Mouse (Mus musculus) lung, adult 18-20 months (tissue): ENCODE data around the gene Adcy7.

Experiments used
- DNase-seq, 2 experiments: peaks; one replicate each; pipeline ENCODE4 v3.0.0; 2022; ENCODE audit warnings: mixed read lengths in 2 of 2

The Adcy7 gene

DNA sequence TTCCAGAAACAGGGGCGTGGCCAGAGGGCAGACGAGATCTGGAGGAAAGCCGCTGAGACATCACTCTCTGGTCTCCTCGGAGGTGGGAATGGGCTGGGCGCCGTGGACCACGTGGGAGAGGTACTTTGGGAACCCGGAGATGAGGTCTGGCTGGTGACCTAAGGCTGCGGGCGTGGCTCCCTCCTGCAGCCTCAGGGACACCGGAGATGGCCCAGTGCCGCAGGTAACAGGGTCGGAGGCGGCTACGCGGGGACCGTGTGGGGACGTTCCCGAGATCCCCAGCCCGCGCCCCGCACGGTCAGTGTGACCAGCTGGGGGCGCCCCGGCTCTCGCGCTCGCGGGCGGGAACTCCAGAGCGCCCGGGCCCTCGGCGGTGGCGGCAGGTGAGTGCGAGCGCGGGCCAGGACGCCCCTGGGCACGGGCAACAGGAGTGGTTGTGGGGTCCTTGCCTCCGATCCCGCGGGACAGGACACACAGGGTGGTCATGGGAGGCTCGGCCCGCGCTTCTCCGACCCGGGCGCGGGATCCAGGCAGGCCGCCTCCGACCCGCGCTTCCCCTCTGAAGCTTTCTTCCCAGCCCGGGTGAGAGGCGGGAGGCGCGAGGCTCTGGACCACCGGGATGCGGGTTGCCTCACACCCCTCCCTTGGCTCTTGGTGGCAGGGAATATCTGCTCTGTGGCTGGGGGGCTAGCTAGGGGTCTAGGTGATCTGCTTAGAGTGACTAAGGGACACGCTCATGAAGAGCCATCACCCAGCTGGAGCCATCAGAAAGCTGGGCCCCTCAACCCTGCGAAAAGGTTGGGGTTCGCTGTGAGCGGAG lies at the start of gene Adcy7:
TSS of gene Adcy7 (plus strand) at position 173 of the 820 bp plus-strand sequence.
- DNase-seq: peak; percentile 60 to 62

DNA sequence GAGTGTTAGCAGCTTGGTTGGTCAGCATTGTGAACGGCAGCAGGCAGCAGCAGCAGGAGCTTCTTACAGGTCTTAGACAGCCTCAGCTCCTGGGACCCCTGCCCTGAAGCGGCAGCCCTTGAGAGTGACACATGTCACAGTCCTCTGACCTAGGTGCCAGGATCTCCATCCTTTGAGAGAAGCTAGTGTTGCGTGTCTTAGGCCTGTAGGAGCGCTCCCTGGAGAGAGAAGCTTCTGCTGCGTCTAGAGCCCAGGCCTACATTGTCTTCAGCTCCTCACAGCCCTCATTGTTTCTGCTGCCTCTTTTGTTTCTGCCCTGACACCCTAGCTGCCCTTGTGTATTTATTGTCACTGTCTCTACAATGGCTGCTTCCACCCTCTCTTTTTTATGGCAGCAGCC lies 46.8 kb upstream of the Adcy7 start:
- no peak for DNase-seq

DNA sequence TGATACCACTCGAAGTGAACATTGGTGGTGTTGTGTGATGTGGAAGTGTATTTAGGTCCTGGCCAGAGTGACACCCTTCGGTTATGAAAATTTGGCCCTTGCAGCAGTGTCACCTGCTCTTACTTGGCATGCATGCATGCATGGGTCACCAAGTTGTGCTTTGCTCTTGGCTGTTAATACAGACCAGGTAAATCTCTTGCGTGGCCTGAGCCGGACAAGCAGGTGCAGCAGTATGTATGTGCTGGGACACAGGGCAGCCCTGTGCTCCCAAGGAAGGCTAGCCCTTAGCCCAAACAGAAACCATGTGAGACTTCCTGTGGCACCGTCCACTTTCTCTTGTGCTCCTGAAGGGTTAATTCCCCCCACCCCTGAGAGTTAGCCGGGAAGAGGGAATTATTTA lies 44.4 kb upstream of the Adcy7 start:
- DNase-seq: no peak

DNA sequence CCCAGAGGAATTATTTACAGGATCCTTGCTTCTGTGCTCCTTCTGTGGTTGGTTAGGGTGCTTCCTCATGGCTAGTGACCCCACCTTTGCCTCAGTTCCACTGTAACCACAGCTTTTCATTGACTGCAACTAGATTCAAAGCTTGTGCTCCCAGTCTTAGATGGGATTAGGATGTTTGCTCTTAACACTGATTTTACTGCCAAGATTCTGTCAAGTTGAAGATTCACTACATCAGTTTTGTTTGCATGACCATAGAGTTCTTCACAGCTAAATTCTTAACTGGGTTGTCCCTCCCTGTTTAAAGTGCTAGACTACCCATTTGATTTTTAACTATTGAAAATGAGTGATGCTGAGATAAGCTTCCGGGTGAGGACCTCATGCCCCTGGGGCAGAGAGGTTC lies 43.9 kb upstream of the Adcy7 start:
- no peak for DNase-seq

DNA sequence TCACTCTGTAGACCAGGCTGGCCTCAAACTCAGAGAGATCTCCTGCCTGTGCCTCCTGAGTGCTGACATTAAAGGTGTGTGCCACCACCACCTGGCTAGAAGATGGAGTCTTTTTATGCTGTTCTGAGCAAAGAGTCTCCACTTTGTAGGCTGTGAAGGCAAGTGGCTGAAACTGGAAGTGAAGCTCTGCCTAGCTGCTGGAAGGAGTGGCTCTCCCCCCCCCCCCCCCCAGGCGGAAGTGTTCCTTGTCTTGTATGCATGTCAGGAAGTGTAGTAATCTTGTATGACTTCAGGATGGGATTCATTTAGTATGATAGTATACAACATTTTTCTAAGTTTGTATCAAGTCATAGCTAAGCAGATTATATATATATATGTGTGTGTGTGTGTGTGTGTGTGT lies 43.4 kb upstream of the Adcy7 start:
- no peak for DNase-seq

DNA sequence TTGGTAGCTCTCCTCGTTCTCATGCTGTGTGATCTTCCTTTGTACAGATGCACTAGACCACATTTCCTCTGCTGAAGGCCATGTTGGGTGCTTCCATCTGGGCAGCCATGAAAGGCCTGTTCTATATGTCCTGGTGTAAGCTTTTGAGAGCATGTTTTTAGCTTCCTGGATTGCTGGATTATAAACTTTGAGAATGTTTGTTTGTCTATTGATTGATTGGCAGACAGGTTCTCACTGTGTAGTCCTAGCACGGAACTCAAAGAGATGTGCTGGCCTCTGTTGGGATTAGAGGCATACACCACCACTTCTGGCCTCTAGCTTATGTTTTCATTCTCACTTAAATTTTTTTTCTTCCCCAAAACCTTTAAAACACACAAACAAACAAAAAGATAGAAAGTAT lies 35.5 kb upstream of the Adcy7 start:
- DNase-seq: no peak

DNA sequence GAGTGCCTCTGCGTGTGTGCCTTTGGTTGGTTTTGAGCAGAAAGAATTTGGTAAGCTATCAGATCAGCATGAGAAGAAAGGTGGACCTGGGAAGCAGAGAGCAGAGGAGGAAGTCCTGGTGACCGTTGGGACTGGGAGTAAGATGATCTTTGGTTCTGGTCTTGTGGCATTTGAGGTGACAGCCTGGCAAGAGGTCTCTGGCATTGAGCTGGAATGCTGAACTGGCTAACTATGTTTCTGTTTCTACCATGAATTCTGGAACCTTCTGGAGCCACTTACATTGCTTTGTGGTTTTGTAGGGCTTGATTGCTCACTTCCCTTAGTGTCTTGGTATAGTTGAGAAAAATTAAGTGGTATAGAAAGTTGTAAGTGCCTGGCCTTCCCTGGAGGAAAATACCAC lies 34.6 kb upstream of the Adcy7 start:
- no peak for DNase-seq

DNA sequence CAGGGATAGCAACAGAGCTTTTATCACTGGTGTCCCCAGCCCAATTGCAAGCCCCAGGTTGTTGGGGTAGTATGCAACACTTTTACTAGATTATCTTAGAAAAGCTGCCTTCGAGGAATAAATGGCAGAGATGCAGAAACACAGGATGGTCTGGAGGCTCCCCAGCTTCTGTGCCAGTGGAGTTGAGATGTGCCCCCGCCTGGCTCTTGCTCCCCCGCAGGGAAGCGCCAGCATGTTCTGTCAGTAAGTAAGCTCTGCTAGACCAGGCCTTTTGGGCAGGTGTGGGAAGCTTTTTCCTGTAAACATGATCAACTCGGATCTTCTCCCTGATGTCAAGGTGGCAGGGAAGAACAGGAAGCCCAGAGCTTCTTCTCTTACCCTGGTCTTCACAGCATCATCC lies 32.9 kb upstream of the Adcy7 start:
- no peak for DNase-seq

DNA sequence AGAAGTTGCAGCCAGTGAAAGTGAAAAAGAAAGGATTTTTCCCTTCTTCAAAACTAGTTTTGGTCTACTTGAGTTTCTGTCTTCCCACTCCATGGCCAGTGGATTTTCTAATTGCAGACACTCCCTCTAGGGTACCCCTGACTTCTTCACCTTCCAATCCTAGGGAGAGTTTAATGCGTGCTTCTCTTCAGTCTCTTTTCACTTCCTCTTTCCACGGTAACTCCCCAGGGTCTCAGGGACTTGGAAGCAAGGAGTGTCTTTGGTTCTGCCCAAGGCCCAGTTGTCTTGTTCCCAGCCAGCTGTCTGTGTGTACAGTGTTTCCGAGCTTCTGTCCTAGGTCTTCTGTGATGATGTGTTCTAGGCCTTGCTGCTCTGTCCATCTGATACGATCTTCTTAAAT lies 30.3 kb upstream of the Adcy7 start:
- no peak for DNase-seq

DNA sequence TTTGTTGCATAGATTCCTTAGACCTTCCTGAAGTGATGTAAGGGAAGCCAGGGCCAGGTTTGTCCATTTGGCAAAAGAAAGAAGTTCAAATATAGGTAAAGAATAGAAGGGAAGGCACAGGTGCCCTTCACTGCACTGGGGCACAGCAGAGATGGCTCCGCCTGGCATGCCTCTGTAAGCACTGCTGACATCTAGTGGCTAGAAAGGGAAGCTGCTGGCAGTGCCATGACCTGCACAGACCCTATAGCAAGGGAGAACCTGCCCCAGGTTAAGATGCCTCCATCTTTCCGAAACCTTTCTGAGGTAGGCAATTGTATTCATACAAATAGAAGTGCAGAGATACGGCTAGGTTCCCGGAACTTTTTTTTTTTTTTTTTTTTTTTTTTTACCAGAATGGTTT lies 27.9 kb upstream of the Adcy7 start:
- DNase-seq: peak; percentile 64 to 70

DNA sequence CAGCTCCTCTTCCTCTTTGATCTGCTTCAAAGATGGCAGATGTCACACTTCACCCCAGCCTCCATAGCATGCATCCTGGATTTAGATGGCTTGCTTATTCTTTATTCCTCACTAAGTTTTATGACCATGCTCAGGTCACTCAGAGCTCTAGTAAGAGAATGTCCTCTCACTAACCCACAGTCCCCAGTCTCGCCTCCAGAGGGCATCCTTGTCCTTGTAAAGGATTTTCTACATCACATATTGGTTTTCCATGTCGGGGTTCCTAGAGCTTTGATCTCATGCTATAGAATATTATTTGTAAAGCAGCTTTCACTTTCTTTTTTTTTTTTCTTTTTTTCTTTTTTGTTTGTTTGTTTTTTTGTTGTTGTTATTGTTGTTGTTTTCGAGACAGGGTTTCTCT lies 19.4 kb upstream of the Adcy7 start:
- DNase-seq: peak; percentile 48 to 55

DNA sequence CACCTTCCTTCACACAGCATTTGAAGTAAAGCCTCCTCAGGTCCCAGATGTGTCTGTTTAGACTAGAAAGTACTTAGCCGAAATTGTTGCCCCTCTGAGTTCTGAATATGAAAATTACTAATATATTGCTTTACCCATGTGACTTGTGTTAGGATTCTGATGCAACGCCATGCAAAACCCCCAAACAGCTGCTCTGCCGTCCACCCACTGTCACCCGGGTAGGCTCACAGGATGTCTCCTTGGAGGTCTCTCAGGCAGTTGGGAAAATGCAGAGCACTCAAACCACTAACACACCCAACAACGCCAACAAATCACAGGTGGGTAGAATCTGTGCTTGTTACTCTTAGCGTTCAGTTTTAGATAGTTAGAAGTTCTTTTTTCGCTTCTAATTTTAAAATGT lies 17.2 kb upstream of the Adcy7 start:
- no peak for DNase-seq

DNA sequence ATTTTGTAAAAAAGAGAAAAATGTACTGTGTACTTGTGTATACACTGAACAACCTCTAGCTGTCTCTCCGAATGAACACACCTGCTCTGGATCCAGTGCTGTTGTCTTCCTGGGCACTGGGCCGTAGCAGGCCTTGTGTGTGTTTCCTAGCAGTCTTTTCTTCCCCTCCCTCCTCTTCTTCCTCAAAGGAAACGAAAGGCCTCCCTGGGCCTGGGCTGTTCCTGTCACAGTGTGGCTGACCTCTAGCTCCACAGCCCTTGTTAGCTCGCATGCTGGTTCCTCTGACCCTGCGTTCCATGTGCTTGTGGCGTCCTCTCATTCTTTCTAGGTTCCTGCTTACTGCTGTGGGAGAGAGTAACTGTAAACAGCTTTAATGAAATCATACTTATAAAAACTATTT lies 14.2 kb upstream of the Adcy7 start:
- no peak for DNase-seq

DNA sequence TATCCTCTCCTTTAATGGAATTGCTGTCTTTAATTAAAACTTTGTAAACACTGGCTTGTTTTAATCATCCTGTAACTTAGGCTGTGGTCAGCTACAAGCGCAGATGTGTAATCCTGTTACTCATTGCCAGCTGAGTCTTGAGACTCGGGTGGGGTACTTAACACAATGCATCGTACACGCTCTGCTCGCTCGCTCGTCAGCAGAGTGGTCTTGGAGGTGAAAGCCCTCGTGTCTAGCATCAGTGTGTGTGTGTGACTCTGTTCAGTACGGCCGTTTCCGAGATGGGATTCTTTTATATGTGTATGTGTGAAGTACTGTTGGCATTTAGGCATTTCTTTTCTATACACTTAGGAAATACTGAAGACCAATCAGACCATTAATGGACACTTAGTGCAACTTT lies 13.7 kb upstream of the Adcy7 start:
- no peak for DNase-seq

DNA sequence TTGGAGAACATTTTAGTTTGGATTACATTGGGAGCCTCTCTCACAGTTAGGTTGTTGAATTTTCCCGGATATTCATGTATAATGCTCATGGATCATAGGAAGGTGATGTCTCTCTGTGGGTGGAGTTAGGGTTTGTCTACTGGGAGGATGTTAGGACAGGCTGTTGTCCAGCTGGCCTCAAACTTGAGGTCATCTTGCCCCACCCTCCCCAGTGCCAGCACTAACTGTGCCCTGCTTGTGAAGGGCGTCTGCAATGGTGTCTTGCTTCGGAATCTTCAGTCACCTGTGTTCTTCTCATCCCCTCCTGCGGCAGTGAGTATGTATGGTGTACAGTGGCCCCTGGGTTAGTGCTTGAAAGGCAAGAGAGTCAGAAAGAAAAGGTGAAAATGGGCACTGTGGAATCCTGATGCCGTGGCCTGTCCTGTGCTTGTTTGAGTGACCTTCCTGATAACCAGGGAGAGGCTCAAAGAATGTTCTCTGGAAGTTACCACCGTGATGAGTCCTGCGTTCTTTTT lies 11.7 kb upstream of the Adcy7 start:
- no peak for DNase-seq

DNA sequence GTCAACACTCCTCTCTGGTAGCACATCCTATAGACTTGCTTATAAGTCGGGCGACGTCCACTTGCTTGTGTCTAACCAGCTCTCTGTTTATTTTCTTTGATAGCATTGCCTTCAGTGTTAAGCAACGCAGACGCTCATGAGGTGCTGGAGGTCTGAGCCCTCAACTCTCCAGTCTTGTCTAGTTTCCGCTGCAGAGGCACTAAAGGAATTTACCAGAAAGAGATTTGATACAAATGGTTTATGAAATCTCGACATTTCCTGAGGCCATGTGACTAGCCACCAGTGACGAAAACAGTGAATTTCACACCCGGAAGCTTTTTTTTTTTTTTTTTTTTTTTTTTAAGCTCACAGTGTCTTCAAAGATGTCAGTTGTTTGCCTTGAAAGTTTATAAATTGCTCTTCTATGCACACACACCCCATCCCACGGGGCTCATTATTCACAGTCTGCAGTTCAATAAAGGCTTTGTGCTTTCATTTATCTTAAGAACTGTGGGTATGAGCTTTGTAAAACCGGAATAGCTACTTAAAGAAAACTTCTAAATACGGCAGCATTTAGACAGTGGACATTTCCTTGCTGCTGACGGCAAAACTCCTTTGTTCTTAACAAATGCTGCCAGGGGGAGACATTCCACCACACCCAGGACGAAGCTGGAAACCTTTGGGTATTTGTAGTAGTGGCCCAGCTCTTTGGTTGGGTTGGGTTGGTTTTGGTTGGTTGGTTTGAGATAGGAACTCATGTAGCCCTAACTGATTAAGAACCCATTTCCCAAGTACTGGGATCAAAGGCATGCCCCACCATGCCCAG lies 9.2 kb upstream of the Adcy7 start:
- DNase-seq: no peak

DNA sequence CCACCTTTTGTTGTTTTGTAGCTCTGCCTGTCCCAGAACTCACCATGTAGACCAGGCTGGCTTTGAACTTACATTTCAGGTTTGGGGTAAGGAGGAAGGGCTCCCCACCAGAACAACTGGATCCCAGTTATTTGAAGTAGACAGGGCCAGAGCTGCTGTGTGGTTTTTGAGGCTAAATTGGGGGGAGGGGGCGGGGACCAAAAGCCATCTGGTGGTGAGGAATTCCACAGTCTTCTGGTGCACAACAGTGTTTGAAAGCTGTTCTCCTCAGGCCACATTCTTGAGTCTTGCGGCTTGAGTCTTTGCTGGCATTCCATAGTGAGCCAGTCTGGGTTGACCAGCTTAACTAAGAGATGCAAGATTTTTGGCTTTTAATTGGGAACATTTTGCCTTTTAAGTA lies 6.7 kb upstream of the Adcy7 start:
- DNase-seq: no peak

DNA sequence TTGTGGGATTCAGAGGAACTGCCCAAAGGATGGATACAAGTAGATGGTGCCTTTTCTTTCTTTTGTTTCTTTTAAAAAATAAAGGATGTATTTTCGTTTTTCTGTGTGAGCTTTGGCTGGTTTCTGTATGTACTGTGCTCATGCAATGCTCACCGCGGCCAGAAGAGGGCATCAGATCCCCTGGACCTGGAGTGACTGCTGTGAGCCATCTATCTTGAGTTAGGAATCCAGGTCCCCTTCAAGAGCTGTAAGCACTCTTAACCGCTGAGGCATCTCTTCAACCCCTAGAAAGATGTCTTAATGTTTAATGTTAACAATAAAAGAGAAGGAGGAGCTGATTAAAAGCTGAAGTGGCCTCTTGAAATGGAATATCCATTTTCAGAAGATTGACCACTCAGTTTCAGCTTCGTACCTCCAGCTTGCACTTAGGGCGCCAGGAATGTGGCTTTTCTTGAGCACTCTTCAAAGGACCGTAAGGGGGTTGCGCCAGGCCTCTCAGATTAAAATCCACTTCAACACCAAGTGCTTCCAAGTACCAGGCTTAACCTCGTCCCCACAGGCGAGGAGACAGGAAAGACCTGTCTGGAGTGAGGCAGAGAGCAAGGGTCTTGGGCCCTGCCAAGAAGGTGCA lies 5.9 kb upstream of the Adcy7 start:
- DNase-seq: peak; percentile 90 to 92

DNA sequence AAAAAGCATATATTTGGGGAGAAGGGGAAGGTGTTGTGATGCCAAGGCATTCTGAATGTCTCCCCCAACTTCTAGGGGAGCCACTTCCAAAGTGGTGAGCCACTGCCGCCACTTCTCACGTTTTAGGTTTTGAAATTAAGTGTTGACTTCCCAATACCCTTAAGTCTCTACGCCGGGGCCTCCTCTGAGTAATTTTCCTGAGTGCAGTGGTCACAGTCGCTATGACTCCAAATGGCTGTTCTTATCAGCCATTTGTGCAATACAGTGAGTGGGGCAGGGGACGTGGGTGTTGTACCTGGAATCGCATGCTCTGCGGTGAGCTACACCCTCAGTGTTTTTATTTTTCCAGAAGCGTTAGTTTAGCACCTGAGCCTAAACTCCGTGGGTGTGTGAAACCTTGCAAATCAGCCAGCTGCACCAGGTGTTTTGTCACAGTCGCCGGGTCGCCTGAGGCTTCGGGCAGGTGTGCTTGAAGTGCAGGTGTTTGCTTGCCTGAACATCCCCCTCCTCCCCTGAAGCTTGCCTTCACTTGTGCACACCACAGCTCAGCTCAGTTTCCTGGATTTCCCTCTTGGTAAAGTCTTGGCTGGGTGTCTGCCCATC lies 5.3 kb upstream of the Adcy7 start:
- peak in 1 of 2 experiments; percentile 57 for DNase-seq

DNA sequence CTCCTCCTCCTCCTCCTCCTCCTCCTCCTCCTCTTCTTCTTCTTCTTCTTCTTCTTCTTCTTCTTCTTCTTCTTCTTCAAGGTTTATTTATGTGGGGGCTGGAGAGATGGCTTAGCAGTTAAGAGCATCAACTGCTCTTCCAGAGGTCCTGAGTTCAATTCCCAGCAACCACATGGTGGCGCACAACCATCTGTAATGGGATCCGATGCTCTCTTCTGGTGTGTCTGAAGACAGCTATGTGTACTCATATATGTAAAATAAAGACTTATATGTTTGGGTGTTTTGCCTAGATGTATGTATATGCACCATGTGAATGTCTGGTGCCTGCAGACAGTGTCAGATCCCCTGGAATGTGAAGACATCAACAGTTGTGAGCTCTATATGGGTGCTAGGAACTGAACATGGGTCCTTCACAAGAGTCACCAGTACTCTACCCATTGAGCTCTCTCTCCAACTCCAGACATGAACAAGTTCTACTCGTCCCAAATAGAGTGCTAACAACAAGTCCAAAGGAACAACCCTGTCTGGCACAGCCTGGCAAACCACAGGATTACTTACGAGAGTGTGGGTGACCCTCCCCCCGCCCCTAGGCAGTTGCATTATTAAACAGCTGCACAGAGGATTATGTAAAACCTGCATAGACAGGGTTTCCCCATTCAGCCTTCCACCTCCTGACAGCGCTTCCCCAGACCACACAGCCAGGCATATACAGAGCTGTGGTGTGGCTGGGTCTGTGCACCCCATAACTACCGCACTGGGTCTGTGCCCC lies 2.9 kb upstream of the Adcy7 start:
- DNase-seq: no peak

DNA sequence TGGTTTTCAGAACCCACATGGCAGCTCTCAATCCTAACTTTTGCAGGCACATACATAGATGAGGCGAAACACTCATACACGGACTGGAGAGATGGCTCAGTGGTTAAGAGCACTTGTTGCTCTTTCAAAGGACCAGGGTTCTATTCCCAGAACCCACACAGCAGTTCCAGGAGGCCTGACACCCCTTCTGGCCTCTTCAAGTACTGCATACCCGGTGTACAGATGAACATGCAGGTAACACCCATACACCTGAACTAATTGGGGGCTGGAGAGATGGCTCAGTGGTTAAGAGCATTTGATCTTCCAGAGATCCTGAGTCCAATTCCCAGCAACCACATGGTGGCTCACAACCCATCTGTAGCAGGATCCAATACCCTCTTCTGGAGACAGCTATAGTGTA lies 2.1 kb upstream of the Adcy7 start:
- no peak for DNase-seq

DNA sequence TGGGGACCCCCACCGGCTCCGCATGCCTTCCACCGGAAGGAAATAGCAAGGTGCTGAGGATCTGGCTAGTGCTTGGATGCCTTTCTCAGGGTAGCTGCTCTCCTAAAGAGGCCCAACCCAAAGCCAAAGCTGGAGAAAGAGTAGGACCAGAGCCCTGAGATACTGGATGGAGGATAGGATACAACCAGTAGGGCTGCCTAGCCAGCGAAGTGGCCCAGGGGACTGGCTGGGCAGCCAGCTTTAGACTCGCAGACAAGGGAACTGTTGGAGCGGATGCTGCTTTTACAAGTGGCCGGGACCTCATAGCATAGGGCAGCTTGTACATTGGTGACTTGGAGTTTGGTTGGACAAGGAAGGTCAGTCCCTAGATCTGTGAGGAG lies 838 bp downstream of the Adcy7 start:
- DNase-seq: no peak
